Mouse (Mus musculus) hindbrain, embryonic 14.5 days (tissue): ENCODE measurements around the gene Gm20741. TPM values are rescaled to one million over a fixed set of nuclear protein-coding genes. Genes with fewer than 3 reads are reported as not detected.

Experiments used
- ATAC-seq: fragments of 200-750 bp; cut with Nextera tagmentation; 2 replicates; pipeline ENCODE4 v1.8.0; 2017; ENCODE audit warnings: moderate number of reproducible peaks, mild to moderate bottlenecking, moderate TSS enrichment, moderate library complexity; ENCODE audit not compliant: low FRiP score
- DNase-seq: peaks from one replicate; pipeline ENCODE4 v3.0.0-alpha.2; 2015; ENCODE audit warnings: low spot score
- H3K27ac ChIP-seq: fragments of 300-500 bp; sonication (generic); 2 replicates; pipeline ENCODE4 v1.5.1; 2014; ENCODE audit warnings: mild to moderate bottlenecking, moderate library complexity
- H3K27me3 ChIP-seq: fragments of 300-500 bp; sonication (generic); 2 replicates; pipeline ENCODE4 v1.6.1; 2014; ENCODE audit warnings: mild to moderate bottlenecking, low read length, mixed read lengths; ENCODE audit not compliant: control insufficient read depth, insufficient read depth
- H3K36me3 ChIP-seq: fragments of 300-500 bp; sonication (generic); replicated peaks from 2 replicates; pipeline ENCODE4 v1.6.1; 2014; ENCODE audit not compliant: control insufficient read depth, insufficient read depth
- H3K4me1 ChIP-seq: fragments of 300-500 bp; sonication (generic); replicated peaks from 2 replicates; pipeline ENCODE4 v1.6.1; 2014; ENCODE audit warnings: antibody characterized with exemption, low read length, mixed read lengths; ENCODE audit not compliant: control insufficient read depth, insufficient read depth
- H3K4me2 ChIP-seq: fragments of 300-500 bp; sonication (generic); replicated peaks from 2 replicates; pipeline ENCODE4 v1.6.1; 2014; ENCODE audit warnings: mild to moderate bottlenecking, moderate library complexity
- H3K4me3 ChIP-seq: fragments of 300-500 bp; sonication (generic); replicated peaks from 2 replicates; pipeline ENCODE4 v1.5.1; 2014; ENCODE audit warnings: mild to moderate bottlenecking, low read length
- H3K9ac ChIP-seq: fragments of 300-500 bp; sonication (generic); 2 replicates; pipeline ENCODE4 v1.6.1; 2014
- H3K9me3 ChIP-seq: fragments of 300-500 bp; sonication (generic); 2 replicates; pipeline ENCODE4 v1.6.1; 2016; ENCODE audit warnings: low read length; ENCODE audit not compliant: control insufficient read depth
- WGBS: fragments of 180-500 bp; shearing (Covaris S2); extraction: QIAGEN DNeasy Blood & Tissue Kit; methylation state at CpG from one replicate; pipeline ENCODE4 v1.1.7; 2014; 5-methylcytosine and 5-hydroxymethylcytosine counted together
- polyA plus RNA-seq: library from polyadenylated mRNA; unstranded; fragments of >200 nt; fragmentation: Nextera tagmentation; extraction: Ambion mirVana; gene quantifications from 2 replicates; pipeline ENCODE4 v1.2.1, GENCODE M21; 2014

Gene Gm20741
- polyA plus RNA-seq, 1 experiment from 2014 or later, result not detected

GRCm38 (mm10) chr16:88774106-88774505, 37.9 kb downstream of the Gm20741 start, which contains the start of gene 2310057N15Rik:
2310057N15Rik (minus strand) TSS chr16:88774206.
- DNase-seq, result no peak
- WGBS, result 87% methylated on average over 2 of the region's 2 CpGs
- no peak for ATAC-seq
- Histone ChIP-seq H3K9me3 (no peaks in the 10 kb centered on the region), H3K9ac (no peak within 1 kb of the TSS), H3K36me3 (no peaks in the 10 kb centered on the region), H3K4me3 (no peak within 1 kb of the TSS), H3K4me1 (no peaks in the 10 kb centered on the region), H3K27ac (no peak within 1 kb of the TSS), H3K27me3 (no peaks in the 10 kb centered on the region), H3K4me2 (no peak within 1 kb of the TSS)

Other genes starting within 250 kb of the Gm20741 start
- gene Cldn8, start 249.0 kb downstream of the Gm20741 start, polyA plus RNA-seq, result not detected in 2 replicates
- gene Krtap24-1, start 199.9 kb downstream of the Gm20741 start, polyA plus RNA-seq, result not detected in 2 replicates
- gene 2310079G19Rik, start 184.6 kb downstream of the Gm20741 start, polyA plus RNA-seq, result not detected in 2 replicates
- not detected in 2 replicates for gene Krtap26-1, start 164.4 kb downstream of the Gm20741 start, polyA plus RNA-seq
- gene Krtap27-1, start 140.5 kb downstream of the Gm20741 start, polyA plus RNA-seq, result not detected in 2 replicates
- gene 2310061N02Rik, start 104.3 kb downstream of the Gm20741 start, polyA plus RNA-seq, result not detected in 2 replicates
- not detected in 2 replicates for gene Krtap13-1, start 83.4 kb downstream of the Gm20741 start, polyA plus RNA-seq
- gene Krtap13, start 60.6 kb downstream of the Gm20741 start, polyA plus RNA-seq, result not detected in 2 replicates
- gene 2310034C09Rik, start 53.4 kb downstream of the Gm20741 start, polyA plus RNA-seq, result not detected in 2 replicates
- not detected in 2 replicates for gene 2310057N15Rik, start 38.0 kb downstream of the Gm20741 start, polyA plus RNA-seq
- gene Gm5965, start 34.3 kb downstream of the Gm20741 start, polyA plus RNA-seq, result not detected in 2 replicates
- gene Krtap15, start 8.0 kb upstream of the Gm20741 start, polyA plus RNA-seq, result not detected in 2 replicates
- gene Krtap14, start 13.9 kb upstream of the Gm20741 start, polyA plus RNA-seq, result not detected in 2 replicates
- gene Krtap19-1, start 57.2 kb upstream of the Gm20741 start, polyA plus RNA-seq, result not detected in 2 replicates
- not detected in 2 replicates for gene Krtap19-2, start 62.0 kb upstream of the Gm20741 start, polyA plus RNA-seq
- gene Krtap19-3, start 65.8 kb upstream of the Gm20741 start, polyA plus RNA-seq, result not detected in 2 replicates
- gene Krtap19-4, start 72.9 kb upstream of the Gm20741 start, polyA plus RNA-seq, result not detected in 2 replicates
- gene Krtap19-5, start 84.2 kb upstream of the Gm20741 start, polyA plus RNA-seq, result not detected in 2 replicates
- not detected in 2 replicates for gene Krtap19-9b, start 120.0 kb upstream of the Gm20741 start, polyA plus RNA-seq
- gene Krtap16-3, start 150.7 kb upstream of the Gm20741 start, polyA plus RNA-seq, result not detected in 2 replicates
- not detected in 2 replicates for gene Krtap22-2, start 198.5 kb upstream of the Gm20741 start, polyA plus RNA-seq
- not detected in 2 replicates for gene Gm10229, start 203.1 kb upstream of the Gm20741 start, polyA plus RNA-seq
- not detected in 2 replicates for gene Krtap6-1, start 219.5 kb upstream of the Gm20741 start, polyA plus RNA-seq
- gene Gm10228, start 229.3 kb upstream of the Gm20741 start, polyA plus RNA-seq, result not detected in 2 replicates
- not detected in 2 replicates for gene Krtap6-5, start 235.7 kb upstream of the Gm20741 start, polyA plus RNA-seq